Mouse (Mus musculus) embryo, embryonic 11.5 days (tissue): ENCODE results near the gene Slc35b2.

Source experiments
- DNase-seq: peaks from one replicate; pipeline ENCODE4 v3.0.0-alpha.2; 2012; ENCODE audit warnings: low read depth, low spot score

Gene Slc35b2

GRCm38 (mm10) chr17:45545278-45545961 lies 18.3 kb upstream of the Slc35b2 start:
- DNase-seq = no peak

- DNase-seq = no peak
Measured at GRCm38 (mm10) chr17:45546941-45547340, 16.7 kb upstream of the Slc35b2 start.

GRCm38 (mm10) chr17:45547461-45548190 lies 16.0 kb upstream of the Slc35b2 start:
- no peak for DNase-seq

- no peak for DNase-seq
Measured at GRCm38 (mm10) chr17:45548541-45549512, 14.8 kb upstream of the Slc35b2 start.

- DNase-seq = no peak
Measured at GRCm38 (mm10) chr17:45549617-45550181, 14.0 kb upstream of the Slc35b2 start, which contains the start of gene Tmem151b. Gene Tmem151b, minus strand, starts transcription at chr17:45549677.

- no peak for DNase-seq
Measured at GRCm38 (mm10) chr17:45550253-45550652, 13.4 kb upstream of the Slc35b2 start.

GRCm38 (mm10) chr17:45551249-45551796 lies 12.4 kb upstream of the Slc35b2 start:
- DNase-seq = no peak

GRCm38 (mm10) chr17:45551816-45552451 lies 11.7 kb upstream of the Slc35b2 start:
- DNase-seq = peak; percentile 63

- no peak for DNase-seq
Measured at GRCm38 (mm10) chr17:45553065-45553464, 10.6 kb upstream of the Slc35b2 start.

GRCm38 (mm10) chr17:45554420-45554819 lies 9.3 kb upstream of the Slc35b2 start:
- no peak for DNase-seq

- peak; percentile 85 for DNase-seq
Measured at GRCm38 (mm10) chr17:45555452-45556106, 8.1 kb upstream of the Slc35b2 start, which contains the start of gene Nfkbie. Gene Nfkbie, plus strand, starts transcription at chr17:45555703.

- no peak for DNase-seq
Measured at GRCm38 (mm10) chr17:45556107-45556489, 7.6 kb upstream of the Slc35b2 start.

- no peak for DNase-seq
Measured at GRCm38 (mm10) chr17:45556514-45557245, 7.0 kb upstream of the Slc35b2 start.

GRCm38 (mm10) chr17:45557246-45557824 lies 6.3 kb upstream of the Slc35b2 start:
- no peak for DNase-seq

GRCm38 (mm10) chr17:45557998-45558862 lies 5.4 kb upstream of the Slc35b2 start:
- DNase-seq = no peak

- DNase-seq = no peak
Measured at GRCm38 (mm10) chr17:45559732-45560525, 3.7 kb upstream of the Slc35b2 start.

- no peak for DNase-seq
Measured at GRCm38 (mm10) chr17:45563216-45563615, 458 bp upstream of the Slc35b2 start.
